Mouse (Mus musculus): ENCODE measurements at regions not wholly inside any gene's neighbourhood (a gene's known extent, or its start where the extent isn't known, plus 50 kb on each side); places are given as distances from the start of the nearest gene placed in this dataset.

GRCm38 (mm10) chr16:30460371-30460770 is 54.6 kb upstream of the Atp13a3 start:
- no peak for DNase-seq (ENCODE audit: extremely low read depth, low read depth)

- DNase-seq (ENCODE audit: extremely low read depth, low read depth): peak; percentile 66
Observed at GRCm38 (mm10) chr16:30457872-30458271, 52.1 kb upstream of the Atp13a3 start.

GRCm38 (mm10) chr16:30457335-30457734 is 51.6 kb upstream of the Atp13a3 start:
- DNase-seq (ENCODE audit: extremely low read depth, low read depth): no peak

DNA sequence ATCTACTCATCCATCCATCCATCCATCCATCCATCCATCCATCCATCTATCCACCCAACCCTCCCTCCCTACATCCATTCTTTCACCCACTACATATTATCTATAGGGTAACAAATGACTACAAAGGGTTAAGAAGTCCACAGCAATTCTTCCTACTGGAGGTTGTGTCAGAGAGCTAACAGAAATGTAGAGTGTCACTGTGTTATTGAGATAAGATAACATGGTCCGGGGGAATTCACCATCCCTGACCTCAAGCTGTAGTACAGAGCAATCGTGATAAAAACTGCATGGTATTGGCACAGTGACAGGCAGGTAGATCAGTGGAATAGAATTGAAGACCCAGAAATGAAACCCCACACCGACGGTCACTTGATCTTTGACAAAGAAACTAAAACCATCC is 50.9 kb upstream of the Atp13a3 start:
- DNase-seq (ENCODE audit: extremely low read depth, low read depth): peak; percentile 65

All from MEL-GATA-1-ER (cell line).